Mouse (Mus musculus) liver, embryonic 14.5 days (tissue): ENCODE results near the gene Cyp2w1. TPM values are rescaled to one million over a fixed set of nuclear protein-coding genes. Genes with fewer than 3 reads are reported as not detected.

Experiments used
- ATAC-seq: fragments of 200-750 bp; cut with Nextera tagmentation; 2 replicates; pipeline ENCODE4 v1.8.0; 2017; ENCODE audit warnings: moderate number of reproducible peaks, mild to moderate bottlenecking, moderate library complexity; ENCODE audit not compliant: insufficient read depth
- DNase-seq, 3 experiments: peaks; one replicate each; pipeline ENCODE4 v3.0.0-alpha.2; 2012 to 2013; ENCODE audit warnings: low read depth in 3 of 3, low spot score in 3 of 3
- H3K27ac ChIP-seq: fragments of 300-500 bp; sonication (generic); 2 replicates; pipeline ENCODE4 v1.5.1; 2014; ENCODE audit warnings: moderate library complexity, mild to moderate bottlenecking, control low read depth, inconsistent platforms
- H3K27me3 ChIP-seq: fragments of 300-500 bp; sonication (generic); 2 replicates; pipeline ENCODE4 v1.6.1; 2014; ENCODE audit warnings: mild to moderate bottlenecking, low read length, moderate library complexity; ENCODE audit not compliant: control insufficient read depth, insufficient read depth
- H3K36me3 ChIP-seq: fragments of 300-500 bp; sonication (generic); replicated peaks from 2 replicates; pipeline ENCODE4 v1.6.1; 2014; ENCODE audit warnings: low read depth; ENCODE audit not compliant: control insufficient read depth, insufficient read depth
- H3K4me1 ChIP-seq, 2 experiments: fragments of 200-500 bp in 1 of 2; fragments of 300-500 bp in 1 of 2; sonication (generic) in 1 of 2; replicated peaks; 2 replicates each; pipeline ENCODE4 v1.6.1; 2012 to 2014; ENCODE audit warnings: antibody characterized with exemption in 1 of 2, inconsistent platforms in 1 of 2, low read length in 1 of 2; ENCODE audit not compliant: control insufficient read depth in 2 of 2, insufficient read depth in 2 of 2
- H3K4me2 ChIP-seq: fragments of 300-500 bp; sonication (generic); 2 replicates; pipeline ENCODE4 v1.6.1; 2014; ENCODE audit warnings: low read depth, mild to moderate bottlenecking, control low read depth, moderate library complexity
- H3K4me3 ChIP-seq, 2 experiments: fragments of 200-500 bp in 1 of 2; fragments of 300-500 bp in 1 of 2; sonication (generic) in 1 of 2; 2 replicates each; pipeline ENCODE4 v1.5.1; 2012 to 2014; ENCODE audit warnings: low read depth in 2 of 2, low read length in 2 of 2, mild to moderate bottlenecking in 2 of 2, control low read depth in 1 of 2, inconsistent platforms in 1 of 2, moderate library complexity in 1 of 2; ENCODE audit not compliant: insufficient read depth in 1 of 2
- H3K9ac ChIP-seq: fragments of 300-500 bp; sonication (generic); replicated peaks from 2 replicates; pipeline ENCODE4 v1.6.1; 2014; ENCODE audit warnings: mild to moderate bottlenecking, control low read depth, moderate library complexity
- H3K9me3 ChIP-seq: fragments of 300-500 bp; sonication (generic); 2 replicates; pipeline ENCODE4 v1.6.1; 2016; ENCODE audit warnings: low read length, mixed read lengths; ENCODE audit not compliant: control insufficient read depth
- CTCF ChIP-seq: IDR thresholded peaks from 2 replicates; pipeline ENCODE4 v1.5.1; 2016; ENCODE audit warnings: antibody characterized with exemption, low read depth, control low read depth
- EP300 ChIP-seq: IDR thresholded peaks from 2 replicates; pipeline ENCODE4 v1.6.1; 2016; ENCODE audit warnings: antibody characterized with exemption, low read depth
- WGBS: fragments of 180-500 bp; shearing (Covaris S2); extraction: QIAGEN DNeasy Blood & Tissue Kit; methylation state at CpG from one replicate; pipeline ENCODE4 v1.1.7; 2014; ENCODE audit not compliant: insufficient replicate concordance; 5-methylcytosine and 5-hydroxymethylcytosine counted together
- polyA plus RNA-seq, 2 experiments: library from polyadenylated mRNA; depleted of rRNA in 1 of 2; stranded (reverse) in 1 of 2; unstranded in 1 of 2; fragments of >200 nt; fragmentation: Nextera tagmentation in 1 of 2; extraction: Ambion mirVana in 1 of 2; gene quantifications; 2 replicates each; pipeline versions ENCODE4 v1.2.1 to v1.2.3; 2012 to 2014

Gene Cyp2w1
- polyA plus RNA-seq, 2 experiments, result 0.03 TPM; not detected in 1

DNA sequence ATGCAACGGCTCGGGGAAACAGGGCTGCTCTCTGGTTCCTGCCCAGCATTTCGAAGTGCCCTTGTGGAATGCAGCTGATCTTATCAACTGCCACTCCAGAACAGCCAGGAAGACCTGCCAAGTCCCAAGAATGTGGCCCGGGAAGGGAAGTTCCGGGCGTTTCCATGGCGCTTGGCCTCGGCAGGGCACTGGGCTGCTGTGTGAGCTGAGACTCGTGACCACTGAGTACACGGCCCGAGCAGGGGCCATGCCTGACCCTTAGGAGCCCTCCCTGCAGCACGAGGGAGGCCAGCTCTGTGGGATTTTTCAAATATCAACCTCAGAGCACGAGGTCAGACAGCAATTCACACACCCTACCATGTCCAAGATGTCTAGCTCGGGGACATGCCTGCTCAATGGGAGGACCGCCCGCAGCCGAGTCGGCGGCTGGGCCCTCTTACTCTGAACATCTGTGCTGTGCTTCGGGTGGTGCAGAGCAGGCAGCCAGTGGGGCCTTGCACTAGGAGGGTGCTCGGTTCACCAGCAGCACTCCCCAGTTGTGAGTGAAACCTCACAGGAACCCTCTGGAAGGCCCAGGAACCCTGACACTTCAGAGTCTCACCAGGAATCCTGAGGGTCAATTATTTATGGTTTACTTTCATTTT, 26.7 kb downstream of the Cyp2w1 start:
- Histone ChIP-seq H3K27ac (peak overlapping the region; percentile 86), H3K4me1 (peaks cover 60 to 78% of the 10 kb centered on the region in 2 experiments), H3K9ac (peak overlapping the region; percentile 96), H3K36me3 (peaks cover 3% of the 10 kb centered on the region), H3K9me3 (no peaks in the 10 kb centered on the region), H3K27me3 (no peaks in the 10 kb centered on the region), H3K4me2 (peak overlapping the region; percentile 97), H3K4me3 (peak overlapping the region; percentile 26 to 32)
- 14% methylated on average over 21 of the region's 21 CpGs for WGBS
- ATAC-seq, result no peak
- no peak for DNase-seq
- TF ChIP-seq CTCF (no peak), EP300 (no peak)

DNA sequence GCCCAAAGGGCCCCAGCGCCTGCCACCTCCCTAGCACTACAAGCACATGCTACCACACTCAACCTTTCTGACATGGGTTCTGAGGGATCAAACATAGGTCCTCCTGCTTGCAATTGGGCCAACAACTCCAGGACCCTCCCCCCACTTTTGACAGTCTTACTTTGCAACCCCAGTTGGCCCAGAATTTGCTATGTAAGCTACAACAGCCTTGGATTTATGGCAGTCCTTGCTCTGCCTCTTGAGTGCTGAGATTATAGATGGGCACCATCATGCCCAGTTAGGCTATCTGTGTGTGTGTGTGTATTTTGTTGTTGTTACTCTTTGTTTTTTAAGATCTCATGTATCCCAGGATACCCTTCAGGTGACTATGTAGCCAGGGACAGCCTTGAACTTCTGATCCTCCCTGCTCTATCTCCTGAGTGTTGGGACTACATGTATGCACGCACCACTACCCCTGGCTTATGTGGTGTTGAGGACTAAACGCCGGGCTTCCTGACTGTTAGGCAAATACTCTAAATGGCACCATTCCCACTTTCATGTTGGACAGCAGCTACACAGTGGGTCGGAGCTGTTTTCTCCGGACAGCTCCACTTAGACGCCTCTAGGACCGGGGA, 27.5 kb downstream of the Cyp2w1 start:
- Histone ChIP-seq H3K9me3 (no peaks in the 10 kb centered on the region), H3K4me3 (peak overlapping the region; percentile 61 to 96), H3K27ac (peak overlapping the region; percentile 86), H3K4me2 (peak overlapping the region; percentile 97), H3K9ac (peak overlapping the region; percentile 96), H3K36me3 (peaks cover 3% of the 10 kb centered on the region), H3K4me1 (peaks cover 62 to 79% of the 10 kb centered on the region in 2 experiments), H3K27me3 (no peaks in the 10 kb centered on the region)
- TF ChIP-seq CTCF (no peak), EP300 (no peak)
- ATAC-seq, result peak; percentile 11
- no peak for DNase-seq
- 4% methylated on average over 8 of the region's 8 CpGs for WGBS

DNA sequence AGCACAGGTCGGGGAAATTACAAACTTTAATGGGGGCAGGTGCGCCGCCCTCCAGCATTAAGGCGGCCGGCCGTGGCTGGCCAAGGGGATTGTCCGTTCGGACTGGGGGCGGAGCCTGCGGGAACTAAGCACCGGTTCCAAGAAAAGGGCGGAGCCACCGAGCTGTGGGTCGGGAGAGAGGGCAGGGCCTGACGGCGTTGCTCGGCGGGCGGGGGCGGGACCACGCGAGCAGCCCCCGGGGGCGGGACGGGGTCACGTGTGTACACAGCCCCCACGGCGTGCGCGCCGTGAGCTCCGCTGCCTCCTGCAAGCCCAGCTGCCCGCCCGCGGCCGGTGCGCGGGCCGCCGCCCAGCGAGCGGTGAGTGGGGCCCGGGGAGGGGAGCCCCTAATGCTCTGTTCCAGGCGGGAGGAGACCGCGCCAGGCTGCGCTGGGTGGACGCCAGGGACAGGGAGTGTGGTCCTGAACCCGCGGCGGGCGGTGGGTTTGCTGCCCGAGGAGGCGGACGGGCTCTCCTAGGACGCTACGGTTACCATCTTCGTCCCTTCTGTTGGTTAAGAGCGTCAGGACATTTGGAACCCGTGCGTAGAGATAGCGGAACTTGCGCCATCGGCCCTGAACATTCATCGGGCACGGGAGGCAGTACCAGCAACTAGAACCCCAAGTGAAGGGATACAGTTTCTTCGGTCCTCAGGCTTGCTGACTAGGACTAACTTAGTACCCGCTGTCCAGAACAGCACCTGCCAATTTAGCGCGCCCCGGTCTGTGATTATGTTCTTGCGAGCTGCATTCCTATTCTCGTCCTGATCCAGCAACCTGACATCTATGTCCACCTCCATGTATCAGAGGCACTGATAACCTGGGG, 28.2 kb downstream of the Cyp2w1 start:
- TF ChIP-seq EP300 (no peak), CTCF (no peak)

DNA sequence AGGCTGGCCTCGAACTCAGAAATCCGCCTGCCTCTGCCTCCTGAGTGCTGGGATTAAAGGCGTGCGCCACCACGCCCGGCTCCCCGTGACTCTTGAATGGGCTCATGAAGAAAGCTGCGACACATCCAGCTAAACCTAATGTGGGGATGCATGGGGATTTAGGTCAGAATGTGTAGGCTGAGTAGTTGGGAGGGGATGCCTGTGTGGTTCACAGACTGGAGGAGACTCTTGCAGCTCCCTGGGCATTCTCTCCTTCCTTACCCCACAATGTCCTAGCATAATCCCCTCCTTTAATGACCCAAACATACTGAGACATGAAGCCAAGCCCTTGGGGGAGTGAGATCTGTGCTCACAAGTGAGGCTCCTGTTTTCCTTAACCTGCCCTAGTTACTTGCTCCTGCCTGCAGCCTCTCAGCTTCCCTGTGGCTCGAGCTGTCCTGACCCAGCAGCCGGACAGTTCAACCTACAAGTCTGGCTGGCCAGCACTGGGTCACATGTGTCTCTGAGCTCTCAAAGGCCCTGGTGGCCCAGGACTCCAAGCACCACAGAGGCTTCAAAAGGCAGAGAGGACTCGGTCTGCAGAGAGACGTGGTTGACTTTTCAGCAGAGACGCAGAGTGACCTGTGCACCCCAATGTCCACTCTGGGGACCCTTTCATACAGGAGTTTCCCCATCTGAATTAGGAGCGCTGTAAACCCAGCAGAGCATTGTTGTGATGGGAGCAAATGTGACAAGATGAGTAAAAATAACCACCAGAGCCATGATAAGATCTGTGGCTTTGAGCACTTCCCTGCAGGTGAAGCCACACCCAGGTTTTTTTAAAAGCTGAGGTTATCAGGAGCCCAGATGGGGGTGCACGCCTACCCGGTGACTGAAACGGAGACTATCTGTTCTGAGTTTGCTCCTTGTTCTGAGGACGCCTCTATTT, 29.4 kb downstream of the Cyp2w1 start:
- TF ChIP-seq CTCF (no peak), EP300 (peak; percentile 87)
- H3K9ac ChIP-seq, result peak overlapping the region; percentile 96

More for the DNA sequence above, 28.2 kb downstream of the Cyp2w1 start:
- no peaks in the 10 kb centered on the region for H3K27me3 ChIP-seq
- peak overlapping the region; percentile 99 for H3K27ac ChIP-seq
- peaks cover 69 to 81% of the 10 kb centered on the region in 2 experiments for H3K4me1 ChIP-seq
- peak; percentile 94 to 96 (median 95) for DNase-seq
- peak overlapping the region; percentile 96 for H3K9ac ChIP-seq
- peak; percentile 73 for ATAC-seq
- peak overlapping the region; percentile 97 for H3K4me2 ChIP-seq
- no peaks in the 10 kb centered on the region for H3K9me3 ChIP-seq
- WGBS, result under 1% methylated on average over 69 of the region's 73 CpGs
- H3K36me3 ChIP-seq, result peaks cover 10% of the 10 kb centered on the region
- peak overlapping the region; percentile 84 to 96 for H3K4me3 ChIP-seq

More for the DNA sequence above, 29.4 kb downstream of the Cyp2w1 start:
- Histone ChIP-seq H3K9me3 (no peaks in the 10 kb centered on the region), H3K27me3 (no peaks in the 10 kb centered on the region), H3K27ac (peak overlapping the region; percentile 99), H3K36me3 (peaks cover 16% of the 10 kb centered on the region), H3K4me3 (peak overlapping the region; percentile 84 to 96), H3K4me2 (peak overlapping the region; percentile 97), H3K4me1 (peaks cover 79 to 84% of the 10 kb centered on the region in 2 experiments)
- 20% methylated on average over 17 of the region's 18 CpGs for WGBS
- DNase-seq, result peak; percentile 87 to 92 (median 90)
- ATAC-seq, result peak; percentile 64
